Mouse (Mus musculus) retina, postnatal 7 days (tissue): ENCODE data around the gene Bag3.
A peak's percentile ranks its signal among the peaks of the same experiment; 100 is the strongest.

Experiments
- DNase-seq: peaks from one replicate; pipeline ENCODE4 v3.0.0-alpha.2; 2012; ENCODE audit warnings: low read depth, low spot score

Bag3 gene

GRCm38 (mm10) chr7:128523349-128523961 is at the start of gene Bag3:
Bag3 (plus strand) TSS chr7:128523616.
- peak; percentile 39 for DNase-seq

- DNase-seq: peak; percentile 62
Measured at GRCm38 (mm10) chr7:128474322-128474721, 49.1 kb upstream of the Bag3 start.

GRCm38 (mm10) chr7:128488986-128489385 is 34.4 kb upstream of the Bag3 start:
- DNase-seq: no peak

- DNase-seq: no peak
Measured at GRCm38 (mm10) chr7:128494546-128494945, 28.9 kb upstream of the Bag3 start.

- DNase-seq: no peak
Measured at GRCm38 (mm10) chr7:128499801-128500200, 23.6 kb upstream of the Bag3 start.

- no peak for DNase-seq
Measured at GRCm38 (mm10) chr7:128504091-128504490, 19.3 kb upstream of the Bag3 start.

- no peak for DNase-seq
Measured at GRCm38 (mm10) chr7:128511936-128512335, 11.5 kb upstream of the Bag3 start.

GRCm38 (mm10) chr7:128513512-128513911 is 9.9 kb upstream of the Bag3 start:
- no peak for DNase-seq

- no peak for DNase-seq
Measured at GRCm38 (mm10) chr7:128514341-128514740, 9.1 kb upstream of the Bag3 start.

- DNase-seq: no peak
Measured at GRCm38 (mm10) chr7:128516346-128516745, 7.1 kb upstream of the Bag3 start.

- DNase-seq: no peak
Measured at GRCm38 (mm10) chr7:128519316-128520050, 3.9 kb upstream of the Bag3 start.

- DNase-seq: no peak
Measured at GRCm38 (mm10) chr7:128523962-128524581, 656 bp downstream of the Bag3 start.

GRCm38 (mm10) chr7:128524641-128525040 is 1.2 kb downstream of the Bag3 start:
- DNase-seq: no peak

GRCm38 (mm10) chr7:128526611-128527010 is 3.2 kb downstream of the Bag3 start:
- DNase-seq: no peak

GRCm38 (mm10) chr7:128528596-128528995 is 5.2 kb downstream of the Bag3 start:
- DNase-seq: no peak

- DNase-seq: no peak
Measured at GRCm38 (mm10) chr7:128529126-128529525, 5.7 kb downstream of the Bag3 start.

- no peak for DNase-seq
Measured at GRCm38 (mm10) chr7:128529574-128530051, 6.2 kb downstream of the Bag3 start.

- no peak for DNase-seq
Measured at GRCm38 (mm10) chr7:128531031-128531430, 7.6 kb downstream of the Bag3 start.

GRCm38 (mm10) chr7:128531929-128532328 is 8.5 kb downstream of the Bag3 start:
- DNase-seq: no peak

GRCm38 (mm10) chr7:128532441-128533166 is 9.2 kb downstream of the Bag3 start:
- DNase-seq: no peak

GRCm38 (mm10) chr7:128534984-128535491 is 11.6 kb downstream of the Bag3 start:
- no peak for DNase-seq

- DNase-seq: no peak
Measured at GRCm38 (mm10) chr7:128536074-128536473, 12.7 kb downstream of the Bag3 start.
